Mouse (Mus musculus) mouse embryonic stem cell (cell line): ENCODE data around the gene Dip2c.

ENCODE experiments used
- in situ Hi-C, 2 experiments: fragments of 300-500 bp; cut with MboI; formaldehyde crosslinking; loops; 1 replicate in 1 of 2; 3 replicates in 1 of 2; pipeline ENCODE4 v1.14.3; 2019 to 2020; ENCODE audit warnings: low sequenced_read_pairs in 2 of 2, low pct_unique_long_range_greater_than_20kb in 1 of 2, mixed read lengths in 1 of 2; ENCODE audit not compliant: unreplicated experiment in 1 of 2

Dip2c gene

GRCm38 (mm10) chr13:9599334-9600096, 323.2 kb downstream of the Dip2c start:
- in situ Hi-C loops = no loop called here

- in situ Hi-C loops = no loop called here
Observed at GRCm38 (mm10) chr13:9601350-9601749, 325.0 kb downstream of the Dip2c start.

- in situ Hi-C loops = no loop called here
Observed at GRCm38 (mm10) chr13:9611229-9611628, 334.9 kb downstream of the Dip2c start.

GRCm38 (mm10) chr13:9632684-9633083, 356.4 kb downstream of the Dip2c start:
- in situ Hi-C loops = loop anchor here (10.0 to 25.0 kb wide), 2 partner anchors 445 to 448 kb away; no protein-coding TSS in a partner anchor

DNA sequence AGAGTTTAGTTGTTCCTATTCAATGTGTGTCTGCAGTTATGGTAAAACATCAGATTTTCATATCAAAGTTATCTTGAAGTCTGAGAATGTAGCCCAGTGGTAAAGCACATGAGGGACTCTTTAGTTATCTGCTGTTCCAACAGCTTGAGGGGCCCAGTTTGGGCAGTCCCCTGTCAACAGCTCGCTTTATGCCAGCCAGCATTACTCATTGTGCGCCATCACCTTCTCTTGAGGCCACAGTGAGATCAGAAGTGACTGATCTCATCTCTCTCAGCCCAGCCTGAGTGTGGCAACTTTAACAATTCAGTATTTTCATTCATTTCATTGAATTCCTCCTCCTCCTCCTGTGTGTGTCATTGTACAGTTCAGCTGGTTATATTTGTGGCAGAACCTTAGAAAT, 359.6 kb downstream of the Dip2c start:
- in situ Hi-C loops = loop anchor here (10.0 to 25.0 kb wide), 2 partner anchors 449 to 451 kb away; no protein-coding TSS in a partner anchor

- in situ Hi-C loops = loop anchor here (10.0 to 25.0 kb wide), 2 partner anchors 449 to 452 kb away; no protein-coding TSS in a partner anchor
Observed at GRCm38 (mm10) chr13:9636505-9636904, 360.2 kb downstream of the Dip2c start.

DNA sequence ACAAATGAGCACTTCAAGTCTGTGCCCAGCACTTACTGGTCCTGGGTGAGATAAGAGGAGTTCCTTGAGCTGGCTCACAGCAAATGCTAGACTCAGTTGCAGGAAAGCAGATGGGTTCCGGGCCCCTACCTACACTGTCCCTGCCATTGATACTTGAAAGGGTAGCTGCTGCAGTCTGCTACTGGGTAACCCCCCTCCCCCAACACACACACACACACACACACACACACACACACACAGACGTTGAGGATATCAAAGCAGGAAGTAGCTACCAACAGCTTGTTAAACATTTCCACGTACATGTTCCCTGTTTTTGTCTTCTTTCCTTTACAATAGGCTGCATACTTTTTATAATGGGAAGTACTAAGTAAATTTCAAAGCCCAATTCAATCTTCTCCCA, 361.6 kb downstream of the Dip2c start:
- in situ Hi-C loops = loop anchor here (10.0 to 25.0 kb wide), 2 partner anchors 451 to 453 kb away; no protein-coding TSS in a partner anchor

DNA sequence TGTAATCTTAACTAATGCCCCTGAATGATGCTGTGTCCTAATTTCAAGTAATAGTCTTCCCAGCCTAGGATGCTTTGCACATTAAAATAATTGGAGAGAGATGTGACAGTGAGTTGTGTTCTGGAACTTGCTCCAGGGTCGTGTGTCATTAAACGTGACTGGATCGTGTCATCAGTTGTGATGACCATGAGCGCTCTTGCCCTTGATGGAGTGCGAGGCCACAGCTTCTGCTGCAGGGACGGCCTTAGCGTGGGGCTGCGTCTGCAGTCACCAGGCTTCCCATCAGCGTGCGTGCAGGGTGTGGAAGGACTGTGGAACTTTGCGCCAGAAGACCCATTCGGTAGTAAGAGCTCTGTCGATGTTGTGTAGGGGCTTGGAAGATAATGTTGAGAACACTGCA, 372.4 kb downstream of the Dip2c start:
- in situ Hi-C loops = loop anchor here in 1 of 2 experiments (25.0 kb wide), 1 partner anchor 461 kb away; no protein-coding TSS in a partner anchor

GRCm38 (mm10) chr13:9649894-9650293, 373.6 kb downstream of the Dip2c start:
- in situ Hi-C loops = loop anchor here in 1 of 2 experiments (25.0 kb wide), 1 partner anchor 463 kb away; no protein-coding TSS in a partner anchor

GRCm38 (mm10) chr13:9650580-9650979, 374.3 kb downstream of the Dip2c start:
- in situ Hi-C loops = no loop called here

DNA sequence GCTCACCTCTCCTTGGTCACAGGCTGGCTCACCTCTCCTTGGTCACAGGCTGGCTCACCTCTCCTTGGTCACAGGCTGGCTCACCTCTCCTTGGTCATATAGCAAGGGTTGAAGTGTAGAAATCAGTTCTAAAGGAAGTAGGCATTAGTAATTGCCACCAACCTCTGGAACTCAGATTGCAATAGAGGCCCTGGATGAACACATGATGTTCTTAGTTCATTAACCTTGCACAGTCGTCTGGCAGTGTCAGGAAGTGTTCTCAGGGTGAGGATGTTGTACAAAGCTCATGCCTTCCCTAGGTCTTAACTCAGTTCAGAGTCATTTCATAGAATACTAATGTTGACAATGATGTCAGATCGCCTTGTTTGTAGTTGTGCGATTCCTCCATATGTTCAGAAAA, 376.7 kb downstream of the Dip2c start:
- in situ Hi-C loops = no loop called here

- in situ Hi-C loops = no loop called here
Observed at GRCm38 (mm10) chr13:9656613-9657012, 380.3 kb downstream of the Dip2c start.

DNA sequence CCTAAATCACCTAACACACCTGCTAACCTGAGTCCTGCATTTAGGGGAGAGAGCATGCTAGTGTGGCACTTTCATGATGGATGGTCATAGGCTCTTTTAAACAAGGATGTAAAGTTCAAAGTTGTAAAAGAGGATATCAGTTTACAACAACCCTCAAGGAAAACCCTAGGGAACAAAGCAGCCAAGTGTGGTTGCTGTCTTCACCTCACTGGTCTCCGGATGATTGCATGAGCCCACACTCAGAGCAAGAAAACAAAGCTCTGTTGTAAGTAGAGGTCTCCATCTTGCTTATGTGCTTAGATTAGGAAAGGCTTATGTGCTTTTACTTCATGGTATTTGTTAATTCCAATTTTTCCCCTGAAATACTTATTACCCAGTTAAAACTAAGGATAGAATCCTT, 384.4 kb downstream of the Dip2c start:
- in situ Hi-C loops = no loop called here

DNA sequence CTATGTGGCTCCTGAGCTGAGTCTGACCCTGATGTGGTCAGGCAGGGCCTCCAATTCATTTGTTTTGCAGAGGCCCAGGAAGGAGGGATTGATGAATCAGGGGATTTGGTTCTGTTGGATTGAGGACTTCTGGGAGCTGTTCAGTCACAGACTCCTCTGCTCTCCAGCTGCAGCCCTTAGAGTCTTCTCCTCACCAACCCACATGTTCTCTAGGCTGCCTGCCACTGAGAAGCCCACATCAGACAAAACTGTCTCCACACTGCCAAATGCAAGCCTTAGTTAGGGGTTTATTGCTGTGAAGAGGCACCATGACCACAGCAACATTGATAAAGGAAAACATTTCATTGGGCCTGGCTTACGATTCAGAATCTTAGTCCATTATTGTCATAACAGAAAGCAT, 387.3 kb downstream of the Dip2c start:
- in situ Hi-C loops = no loop called here

- in situ Hi-C loops = no loop called here
Observed at GRCm38 (mm10) chr13:9667954-9668496, 391.7 kb downstream of the Dip2c start.

DNA sequence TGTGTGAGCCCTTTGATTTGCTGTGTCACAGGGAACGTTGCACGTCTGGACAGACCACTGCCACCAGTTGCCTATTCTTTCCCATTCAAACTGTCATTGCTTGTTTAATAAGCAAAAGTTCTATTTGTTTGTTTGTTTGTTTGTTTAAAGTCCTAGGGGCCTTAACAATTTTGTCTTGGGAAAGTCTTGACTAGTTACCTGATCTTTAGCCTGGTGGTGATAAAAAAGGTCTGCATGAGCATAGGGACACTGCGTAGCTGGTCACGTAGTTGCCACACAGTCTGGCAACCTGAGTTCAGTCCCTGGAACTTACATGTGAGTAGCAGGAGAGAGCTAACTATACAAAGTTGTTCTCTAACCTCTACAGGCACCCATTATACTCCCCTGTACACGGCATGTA, 392.9 kb downstream of the Dip2c start:
- in situ Hi-C loops = no loop called here

- in situ Hi-C loops = no loop called here
Observed at GRCm38 (mm10) chr13:9674126-9674525, 397.8 kb downstream of the Dip2c start.

- in situ Hi-C loops = no loop called here
Observed at GRCm38 (mm10) chr13:9681492-9681891, 405.2 kb downstream of the Dip2c start.

- in situ Hi-C loops = no loop called here
Observed at GRCm38 (mm10) chr13:9683280-9683679, 407.0 kb downstream of the Dip2c start.
